Mouse (Mus musculus): ENCODE data around the gene Olfr1311. TPM values are rescaled to one million over a fixed set of nuclear protein-coding genes. Genes with fewer than 3 reads are reported as not detected.
"Not testable (repeated sequence)": the region's sequence is repeated elsewhere in the genome, so short reads cannot be mapped to it uniquely, and the experiment has no call there.

Gene Olfr1311
- not detected for total RNA-seq (2021)
- long read RNA-seq, experiment 1, result 0 reads
- long read RNA-seq, experiment 2, result 0 reads

DNA sequence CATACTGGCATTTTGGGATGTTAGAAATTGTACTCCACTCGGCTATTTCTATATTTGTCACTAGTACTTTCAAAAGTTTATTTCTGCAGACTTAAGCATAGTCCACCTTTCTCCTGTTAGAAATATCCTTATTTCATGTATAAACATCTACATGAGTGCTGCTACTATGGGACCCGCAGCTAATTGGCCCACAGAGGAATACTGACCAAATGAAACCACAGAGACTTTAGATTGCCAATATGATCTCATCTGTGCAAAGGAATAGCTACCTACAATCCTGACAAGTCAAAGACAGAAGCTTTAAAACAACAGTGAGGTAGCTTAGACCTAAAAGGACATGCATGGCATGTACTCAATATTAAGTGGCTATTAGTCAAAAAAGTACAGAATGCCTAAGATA is at the start of gene Olfr1311:
TSS of gene Olfr1311 (minus strand) at position 101 of the 400 bp plus-strand sequence.
- DNase-seq (ENCODE audit: low spot score in 2 of 2), result no peak
- intact Hi-C loops (cut with DNase I), result no loop called here

GRCm38 (mm10) chr2:112050138-112050537 is 25.9 kb upstream of the Olfr1311 start, which contains the start of gene Olfr1312:
Gene Olfr1312 (minus strand): TSS chr2:112050238.
- intact Hi-C loops (cut with DNase I), result no loop called here

DNA sequence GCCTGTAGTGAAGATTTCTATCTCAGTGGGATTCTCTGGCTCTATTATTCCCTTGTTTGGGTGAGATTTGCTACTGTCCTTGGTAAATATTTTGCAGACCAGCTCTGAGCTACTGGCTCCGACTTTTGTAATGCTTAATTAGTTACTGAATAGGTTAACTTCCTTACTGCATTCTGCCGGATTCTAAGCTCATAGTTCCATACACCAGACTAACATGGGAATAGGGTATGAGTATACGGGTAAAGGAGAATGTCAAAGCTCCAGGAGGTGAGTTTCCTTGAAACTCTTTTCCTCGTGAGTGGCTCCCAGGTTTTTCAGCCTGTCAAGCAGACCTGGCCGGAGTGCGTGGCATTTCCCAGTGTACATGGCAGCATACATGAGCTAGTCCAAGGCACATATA is 2.8 kb upstream of the Olfr1311 start:
- DNase-seq (ENCODE audit: low spot score in 2 of 2); intact Hi-C loops (cut with DNase I): not testable (repeated sequence)

More at GRCm38 (mm10) chr2:112050138-112050537, 25.9 kb upstream of the Olfr1311 start, which contains the start of gene Olfr1312:
- no peak for DNase-seq (ENCODE audit: low spot score in 2 of 2)

GRCm38 (mm10) chr2:112014900-112015299 is 9.3 kb downstream of the Olfr1311 start:
- intact Hi-C loops (cut with DNase I), result no loop called here
- no peak for DNase-seq (ENCODE audit: low spot score in 2 of 2)

DNA sequence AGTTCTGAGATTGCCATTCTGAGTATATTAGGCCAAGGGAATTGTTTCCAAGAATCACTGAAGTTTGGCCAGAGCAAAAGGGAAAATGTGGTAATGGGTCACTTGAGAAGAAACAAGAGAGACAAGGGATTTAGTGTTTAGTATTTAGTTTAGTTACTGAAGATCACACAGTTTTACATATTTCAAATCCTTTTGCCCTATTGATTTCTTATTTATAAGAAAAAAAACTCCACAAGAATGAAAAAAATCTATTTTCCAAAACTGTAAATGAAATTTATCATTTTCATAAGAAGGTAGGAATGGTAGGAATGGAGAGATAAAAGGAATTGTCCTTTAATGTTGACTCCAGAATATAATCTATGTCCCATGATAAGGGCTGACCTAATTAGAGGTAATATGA is 11.6 kb downstream of the Olfr1311 start, which contains the start of gene Olfr1310:
TSS of gene Olfr1310 (minus strand) at position 101 of the 400 bp plus-strand sequence.
- DNase-seq (ENCODE audit: low spot score in 2 of 2), result no peak
- intact Hi-C loops (cut with DNase I), result no loop called here

DNA sequence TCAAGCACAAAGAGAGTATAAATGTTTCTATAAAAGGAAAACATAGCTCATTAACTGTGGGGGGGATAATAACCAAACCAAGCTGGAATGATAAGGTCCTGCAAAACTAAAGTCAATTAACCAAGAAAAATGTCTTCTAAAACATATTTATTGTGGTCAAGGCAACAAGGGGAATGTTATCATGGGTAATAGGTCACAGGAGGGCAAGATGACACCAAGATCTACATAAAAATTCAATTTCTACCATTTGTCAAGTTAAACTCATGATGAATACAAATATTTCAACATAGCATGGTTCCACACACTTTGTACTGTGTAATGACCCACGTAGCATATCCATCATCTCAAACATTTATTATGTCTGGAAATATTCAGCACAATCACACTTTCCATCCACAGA is 34.0 kb downstream of the Olfr1311 start, which contains the start of gene Olfr1309:
TSS of gene Olfr1309 (minus strand) at position 101 of the 400 bp plus-strand sequence.
- intact Hi-C loops (cut with DNase I), result no loop called here
- no peak for DNase-seq (ENCODE audit: low spot score in 2 of 2)

Other genes with a start within 250 kb of the Olfr1311 start
- not detected for gene Olfr1302, start 247.0 kb downstream of the Olfr1311 start, total RNA-seq (2021)
- gene Olfr1303, start 204.1 kb downstream of the Olfr1311 start, total RNA-seq (2021), result not detected
- not detected for gene Olfr1305, start 147.3 kb downstream of the Olfr1311 start, total RNA-seq (2021)
- not detected for gene Olfr1306, start 108.1 kb downstream of the Olfr1311 start, total RNA-seq (2021)
- gene Olfr1307, start 75.0 kb downstream of the Olfr1311 start, total RNA-seq (2021), result under 1 TPM; 0.04 to 0.07 TPM
- not detected for gene Olfr1308, start 59.5 kb downstream of the Olfr1311 start, total RNA-seq (2021)
- gene Olfr1309, start 34.1 kb downstream of the Olfr1311 start, total RNA-seq (2021), result not detected
- gene Olfr1310, start 11.7 kb downstream of the Olfr1311 start, total RNA-seq (2021), result not detected
- gene Olfr1312, start 25.8 kb upstream of the Olfr1311 start, total RNA-seq (2021), result not detected
- not detected for gene Olfr1313, start 53.4 kb upstream of the Olfr1311 start, total RNA-seq (2021)
- gene Olfr1314, start 72.4 kb upstream of the Olfr1311 start, total RNA-seq (2021), result not detected
- not detected for gene Olfr1315-ps1, start 91.0 kb upstream of the Olfr1311 start, total RNA-seq (2021)
- gene Olfr1316, start 110.6 kb upstream of the Olfr1311 start, total RNA-seq (2021), result not detected
- not detected for gene Olfr1317, start 115.9 kb upstream of the Olfr1311 start, total RNA-seq (2021)
- not detected for gene Olfr1318, start 129.8 kb upstream of the Olfr1311 start, total RNA-seq (2021)
- 100 to 1,000 TPM; 121 to 122 TPM for gene Lpcat4, start 215.1 kb upstream of the Olfr1311 start, total RNA-seq (2021)
- not detected for gene Nutm1, start 234.9 kb upstream of the Olfr1311 start, total RNA-seq (2021)
- 10 to 100 TPM; 70.2 to 71.9 TPM for gene Nop10, start 237.5 kb upstream of the Olfr1311 start, total RNA-seq (2021)
- gene Slc12a6, start 241.4 kb upstream of the Olfr1311 start, total RNA-seq (2021), result 100 to 1,000 TPM; 114 to 125 TPM
- gene Gm21985, start 241.9 kb upstream of the Olfr1311 start, total RNA-seq (2021), result 1 to 10 TPM; 1.8 to 3.2 TPM

All from left cerebral cortex, postnatal 14 days (tissue).